Mouse (Mus musculus) MEL (cell line): Measurements from ENCODE around the gene Magt1. TPM values are rescaled to one million over a fixed set of nuclear protein-coding genes. Genes with fewer than 3 reads are reported as not detected.

Experiments used
- DNase-seq: peaks from one replicate; pipeline ENCODE4 v3.0.0; 2011; ENCODE audit warnings: low read depth, low spot score
- H3K27ac ChIP-seq: 2 replicates; pipeline ENCODE4 v1.5.1; 2012; ENCODE audit warnings: low read depth, mild to moderate bottlenecking, control low read depth, low read length, moderate library complexity; ENCODE audit not compliant: control insufficient read depth
- H3K27me3 ChIP-seq, 2 experiments: fragments of 150-350 bp in 1 of 2; sonication (generic) in 1 of 2; 2 replicates each; pipeline ENCODE4 v1.6.1; 2012; ENCODE audit warnings: low read length in 2 of 2, mild to moderate bottlenecking in 2 of 2, improper control_type of control experiment in 1 of 2, moderate library complexity in 1 of 2; ENCODE audit not compliant: insufficient read depth in 2 of 2, control insufficient read depth in 1 of 2
- H3K36me3 ChIP-seq, 2 experiments: 2 replicates each; pipeline ENCODE4 v1.6.1; 2012 to 2014; ENCODE audit warnings: low read length in 2 of 2, improper control_type of control experiment in 1 of 2, inconsistent platforms in 1 of 2, mild to moderate bottlenecking in 1 of 2; ENCODE audit not compliant: insufficient read depth in 2 of 2, control insufficient read depth in 1 of 2
- H3K4me1 ChIP-seq, 2 experiments: fragments of 150-350 bp in 1 of 2; sonication (generic) in 1 of 2; 2 replicates each; pipeline ENCODE4 v1.6.1; 2012; ENCODE audit warnings: low read length in 2 of 2, improper control_type of control experiment in 1 of 2, mild to moderate bottlenecking in 1 of 2; ENCODE audit not compliant: insufficient read depth in 2 of 2, control insufficient read depth in 1 of 2
- H3K4me3 ChIP-seq, 2 experiments: fragments of 150-350 bp in 1 of 2; sonication (generic) in 1 of 2; 2 replicates each; pipeline ENCODE4 v1.5.1; 2012; ENCODE audit warnings: low read depth in 2 of 2, low read length in 2 of 2, mild to moderate bottlenecking in 2 of 2, moderate library complexity in 2 of 2, control low read depth in 1 of 2, improper control_type of control experiment in 1 of 2; ENCODE audit not compliant: control insufficient read depth in 1 of 2, insufficient read depth in 1 of 2
- H3K79me2 ChIP-seq: 2 replicates; pipeline ENCODE4 v1.6.1; 2012; ENCODE audit warnings: mild to moderate bottlenecking, low read length, moderate library complexity; ENCODE audit not compliant: control insufficient read depth, poor library complexity, insufficient read depth
- H3K9ac ChIP-seq: 2 replicates; pipeline ENCODE4 v1.6.1; 2012; ENCODE audit warnings: low read depth, mild to moderate bottlenecking, control low read depth, low read length, moderate library complexity; ENCODE audit not compliant: control insufficient read depth, poor library complexity, severe bottlenecking
- H3K9me3 ChIP-seq: fragments of 150-350 bp; sonication (generic); replicated peaks from 2 replicates; pipeline ENCODE4 v1.6.1; 2012; ENCODE audit warnings: mild to moderate bottlenecking, low read length, improper control_type of control experiment, moderate library complexity; ENCODE audit not compliant: insufficient read depth
- CTCF ChIP-seq, 3 experiments: IDR thresholded peaks in 2 of 3; conservative IDR thresholded peaks in 1 of 3; 2 replicates each; pipeline ENCODE4 v1.5.1; 2011 to 2012; ENCODE audit warnings: low read length in 3 of 3, low read depth in 2 of 3, mild to moderate bottlenecking in 2 of 3, improper control_type of control experiment in 1 of 3, inconsistent platforms in 1 of 3, mixed read lengths in 1 of 3, moderate library complexity in 1 of 3; ENCODE audit not compliant: control insufficient read depth in 1 of 3, insufficient read depth in 1 of 3, poor library complexity in 1 of 3, severe bottlenecking in 1 of 3
- MAZ ChIP-seq: IDR thresholded peaks from 2 replicates; pipeline ENCODE4 v1.6.1; 2012; ENCODE audit warnings: low read depth, mild to moderate bottlenecking, inconsistent platforms, low read length, improper control_type of control experiment
- polyA plus RNA-seq, 2 experiments: library from polyadenylated mRNA; stranded (reverse) in 1 of 2; unstranded in 1 of 2; fragments of >175 nt in 1 of 2; fragments of >200 nt in 1 of 2; gene quantifications; 2 replicates each; pipeline versions ENCODE4 v1.2.1 to v1.2.4; 2012; ENCODE audit warnings: low replicate concordance in 2 of 2, low read depth in 1 of 2; ENCODE audit not compliant: insufficient read length in 2 of 2, insufficient read depth in 1 of 2, missing spikeins in 1 of 2
- total RNA-seq: library from RNA; depleted of rRNA; stranded (reverse); fragments of 300-350 nt; gene quantifications from 2 replicates; pipeline ENCODE4 v1.2.3, GENCODE M21; 2012; rRNA removed

Magt1 gene
- total and polyA plus RNA-seq, 3 experiments: 34.3 to 36.2 TPM; not detected in 1

- Histone ChIP-seq H3K27ac (no peak overlapping the region), H3K9ac (no peak overlapping the region), H3K27me3 (no peaks in the 10 kb centered on the region), H3K9me3 (no peaks in the 10 kb centered on the region), H3K36me3 (peaks cover 0 to 5% of the 10 kb centered on the region in 2 experiments; a peak in 2 of 4 replicates), H3K4me1 (no peaks in the 10 kb centered on the region; a peak in 1 of 4 replicates), H3K79me2 (peaks cover 63% of the 10 kb centered on the region), H3K4me3 (no peak overlapping the region)
- peak; percentile 56 for DNase-seq
- TF ChIP-seq MAZ (no peak), CTCF (IDR thresholded peaks at IDR 0.05 in 2 of 3, conservative IDR thresholded peaks at IDR 0.05 in 1 of 3; ENCODE audit: control insufficient read depth in 1 of 3, insufficient read depth in 1 of 3, low read depth in 2 of 3, low read length in 3 of 3, poor library complexity in 1 of 3, severe bottlenecking in 1 of 3) (peak; percentile 19 to 36 (median 35); a peak in 3 of 6 replicates)
Measured at GRCm38 (mm10) chrX:105921421-105921820, 90.3 kb downstream of the Magt1 start.

Other genes with a start within 250 kb of the Magt1 start
- gene Fgf16, start 247.6 kb downstream of the Magt1 start, total RNA-seq: not detected in 2 replicates
- not detected for gene Fgf16, start 247.6 kb downstream of the Magt1 start, polyA plus RNA-seq
- 45.8 and 46.9 TPM in 2 replicates for gene Atrx, start 82.5 kb downstream of the Magt1 start, total RNA-seq
- gene Atrx, start 82.5 kb downstream of the Magt1 start, polyA plus RNA-seq: 100 to 1,000 TPM in 1 of 2 experiments, 10 to 100 TPM in 1; 44.4 to 379 TPM
- 245 and 268 TPM in 2 replicates for gene Cox7b, start 3.8 kb upstream of the Magt1 start, total RNA-seq
- 1,000 to 10,000 TPM in 1 of 2 experiments, 100 to 1,000 TPM in 1; 721 to 1,065 TPM for gene Cox7b, start 3.8 kb upstream of the Magt1 start, polyA plus RNA-seq
- gene Atp7a, start 15.4 kb upstream of the Magt1 start, total RNA-seq: 2.2 and 2.6 TPM in 2 replicates
- gene Atp7a, start 15.4 kb upstream of the Magt1 start, polyA plus RNA-seq: 1 to 10 TPM in 1 of 2 experiments, not detected in 1; 1.7 TPM
- gene Tlr13, start 131.3 kb upstream of the Magt1 start, total RNA-seq: not detected in 2 replicates
- gene Tlr13, start 131.3 kb upstream of the Magt1 start, polyA plus RNA-seq: not detected
- 528 and 991 TPM in 2 replicates for gene Pgk1, start 175.2 kb upstream of the Magt1 start, total RNA-seq
- 100 to 1,000 TPM; 285 to 890 TPM for gene Pgk1, start 175.2 kb upstream of the Magt1 start, polyA plus RNA-seq
- 1.7 and 2.5 TPM in 2 replicates for gene Taf9b, start 209.3 kb upstream of the Magt1 start, total RNA-seq
- 1 to 10 TPM in 1 of 2 experiments, not detected in 1; 1.9 TPM for gene Taf9b, start 209.3 kb upstream of the Magt1 start, polyA plus RNA-seq
- not detected in 2 replicates for gene Fnd3c2, start 243.5 kb upstream of the Magt1 start, total RNA-seq
- not detected for gene Fnd3c2, start 243.5 kb upstream of the Magt1 start, polyA plus RNA-seq